Mouse (Mus musculus) ES-Bruce4 (cell line): ENCODE data around the gene Appbp2.

ENCODE experiments used
- CTCF ChIP-seq: IDR thresholded peaks from one replicate; pipeline ENCODE4 v1.8.1; 2011; ENCODE audit warnings: low read depth, low read length
- EP300 ChIP-seq: IDR thresholded peaks from 2 replicates; pipeline ENCODE4 v1.6.1; 2011; ENCODE audit warnings: low read depth, low read length; ENCODE audit not compliant: insufficient read depth
- POLR2A ChIP-seq: IDR thresholded peaks from one replicate; pipeline ENCODE4 v1.8.1; 2011; ENCODE audit warnings: low read length; ENCODE audit not compliant: insufficient read depth

- no peak for TF ChIP-seq CTCF
- no peak for TF ChIP-seq EP300
- no peak for TF ChIP-seq POLR2A
These were observed 15.5 kb upstream of the Appbp2 start for GRCm38 (mm10) chr11:85250467-85250866.
